Mouse (Mus musculus) left cerebral cortex, postnatal 36 days (tissue): ENCODE results near the gene Ctsl. TPM values are rescaled to one million over a fixed set of nuclear protein-coding genes. Genes with fewer than 3 reads are reported as not detected.
A peak's percentile ranks its signal among the peaks of the same experiment; 100 is the strongest.

Experiments used
- DNase-seq, 2 experiments: peaks; one replicate each; pipeline ENCODE4 v3.0.0; 2021 to 2022; ENCODE audit warnings: low spot score in 2 of 2, mixed read lengths in 1 of 2
- intact Hi-C: fragments of 180-260 bp; cut with DNase I; formaldehyde crosslinking; loops from one replicate; pipeline ENCODE4 v1.15.1; 2025
- total RNA-seq, 2 experiments: library from RNA; stranded (reverse); gene quantifications; 2 replicates each; pipeline ENCODE4 v1.2.3; 2021

Ctsl gene
- total RNA-seq = 100 to 1,000 TPM; 136 to 140 TPM

- DNase-seq = peak; percentile 92 to 93
- intact Hi-C loops = loop anchor here (1.0 to 2.0 kb wide), 2 partner anchors 58 to 62 kb away; partner anchors contain the start of genes Aaed1 and Cdk20
These were observed at the start of gene Ctsl for GRCm38 (mm10) chr13:64370173-64370940. Gene Ctsl, minus strand, starts transcription at chr13:64370890.

GRCm38 (mm10) chr13:64416955-64417601 lies 46.4 kb upstream of the Ctsl start:
- no peak for DNase-seq
- intact Hi-C loops = no loop called here

DNA sequence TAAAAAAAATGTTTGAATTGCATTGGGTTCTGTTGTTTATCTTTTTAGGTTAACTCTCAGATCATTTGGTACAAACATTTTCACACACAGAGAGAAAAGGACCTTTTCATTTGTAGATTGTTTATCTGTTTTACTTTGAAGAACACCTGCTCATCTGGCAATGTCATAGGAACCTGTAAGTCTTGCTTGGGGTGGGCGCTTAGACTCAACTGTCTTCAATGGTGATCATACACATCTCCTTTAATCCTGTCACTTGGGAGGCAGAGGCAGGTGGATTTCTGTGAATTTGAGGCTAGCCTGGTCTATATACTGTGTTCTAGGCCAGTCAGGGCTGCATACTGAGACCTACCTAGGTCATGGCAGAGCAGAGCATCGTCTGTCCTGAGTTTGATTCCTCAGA lies 45.0 kb upstream of the Ctsl start:
- intact Hi-C loops = no loop called here

DNA sequence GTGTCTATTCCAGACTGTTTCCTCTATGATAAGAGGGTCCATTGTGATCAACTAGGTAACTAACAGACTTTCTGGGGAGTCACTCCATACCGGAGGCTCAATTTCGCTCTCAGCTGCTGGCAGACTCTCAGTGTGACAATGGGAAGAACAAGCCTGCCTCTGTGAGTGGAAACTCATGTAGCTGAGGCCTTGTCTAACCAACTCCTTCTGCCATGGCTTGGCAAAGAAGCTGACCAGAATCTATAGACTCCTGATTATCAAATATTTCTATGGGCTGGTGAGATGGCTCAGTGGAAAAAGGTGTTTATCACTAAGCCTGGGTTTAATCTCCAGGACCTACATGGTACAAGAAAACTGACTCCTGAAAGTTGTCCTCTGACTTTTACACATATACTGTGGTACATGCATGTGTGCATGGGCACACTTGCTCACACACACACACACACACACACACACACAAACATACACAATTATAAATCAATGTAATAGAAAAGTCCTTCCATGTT lies 42.1 kb upstream of the Ctsl start:
- intact Hi-C loops = no loop called here
- DNase-seq = no peak

More for the DNA sequence above, 45.0 kb upstream of the Ctsl start:
- DNase-seq = no peak

- intact Hi-C loops = no loop called here
These were observed 40.6 kb upstream of the Ctsl start for GRCm38 (mm10) chr13:64411282-64411681.

GRCm38 (mm10) chr13:64410604-64411003 lies 39.9 kb upstream of the Ctsl start:
- no peak for DNase-seq
- intact Hi-C loops = no loop called here

More at GRCm38 (mm10) chr13:64411282-64411681, 40.6 kb upstream of the Ctsl start:
- DNase-seq = no peak

- intact Hi-C loops = no loop called here
- no peak for DNase-seq
These were observed 37.3 kb upstream of the Ctsl start for GRCm38 (mm10) chr13:64407992-64408391.

DNA sequence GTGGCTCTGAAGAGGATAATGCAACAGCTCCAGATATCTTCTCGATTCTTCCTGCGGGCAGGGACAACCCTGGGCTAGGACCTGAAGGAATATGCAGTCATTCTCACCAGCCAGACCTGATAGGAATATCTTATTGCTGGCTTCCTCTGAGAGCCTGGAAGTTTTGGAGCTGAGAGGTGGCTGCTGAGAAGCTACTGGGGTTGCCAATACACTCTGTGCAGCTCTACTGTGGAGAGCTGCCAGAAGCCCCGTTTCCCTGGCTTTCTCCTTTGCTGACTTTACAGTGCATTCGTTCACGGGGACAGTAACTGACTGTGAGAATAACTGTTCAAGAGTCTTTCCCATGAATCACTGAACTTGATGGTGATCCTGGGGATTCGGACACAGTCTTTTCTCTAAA lies 34.9 kb upstream of the Ctsl start:
- DNase-seq = no peak
- intact Hi-C loops = no loop called here

DNA sequence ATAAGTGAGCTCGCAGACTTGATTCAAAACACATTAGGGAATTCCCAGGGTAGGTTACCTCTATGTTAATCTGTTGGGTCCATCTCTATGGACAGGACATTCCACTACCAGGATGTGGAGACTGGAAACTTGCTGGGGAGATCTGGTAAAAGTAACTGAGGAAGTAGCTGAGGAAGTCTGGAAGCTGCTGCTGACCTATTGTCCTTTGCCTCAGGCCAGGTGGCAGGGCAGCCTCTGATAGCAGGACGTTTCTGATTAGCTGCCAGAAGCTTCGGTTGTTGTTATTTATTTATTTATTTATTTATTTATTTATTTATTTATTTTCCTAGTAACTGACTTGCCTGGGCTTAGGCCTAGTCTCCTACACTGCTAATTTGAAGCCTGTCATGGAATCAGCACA lies 32.8 kb upstream of the Ctsl start:
- intact Hi-C loops = no loop called here
- DNase-seq = no peak

DNA sequence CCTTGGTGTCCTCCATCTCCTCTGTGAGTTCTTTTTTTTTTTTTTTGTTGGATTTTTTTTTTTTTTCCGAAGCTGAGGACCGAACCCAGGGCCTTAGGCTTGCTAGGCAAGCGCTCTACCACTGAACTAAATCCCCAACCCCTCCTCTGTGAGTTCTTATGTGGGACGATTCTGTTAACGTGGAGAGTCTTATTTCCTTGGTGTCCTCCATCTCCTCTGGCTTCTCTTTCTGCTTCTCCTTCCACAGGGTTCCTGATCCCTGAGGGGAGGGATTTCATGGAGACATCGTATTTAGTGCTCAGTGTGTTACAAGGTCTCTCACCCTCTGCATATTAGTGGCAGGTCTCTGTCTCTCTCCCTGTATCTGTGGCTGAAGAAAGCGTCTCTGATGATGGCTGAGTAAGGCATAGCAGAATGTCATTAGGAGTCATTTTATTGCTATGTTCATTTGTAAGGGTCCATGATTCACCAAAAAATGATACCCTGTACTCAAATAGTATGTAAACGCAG lies 32.3 kb upstream of the Ctsl start:
- no peak for DNase-seq
- intact Hi-C loops = no loop called here

DNA sequence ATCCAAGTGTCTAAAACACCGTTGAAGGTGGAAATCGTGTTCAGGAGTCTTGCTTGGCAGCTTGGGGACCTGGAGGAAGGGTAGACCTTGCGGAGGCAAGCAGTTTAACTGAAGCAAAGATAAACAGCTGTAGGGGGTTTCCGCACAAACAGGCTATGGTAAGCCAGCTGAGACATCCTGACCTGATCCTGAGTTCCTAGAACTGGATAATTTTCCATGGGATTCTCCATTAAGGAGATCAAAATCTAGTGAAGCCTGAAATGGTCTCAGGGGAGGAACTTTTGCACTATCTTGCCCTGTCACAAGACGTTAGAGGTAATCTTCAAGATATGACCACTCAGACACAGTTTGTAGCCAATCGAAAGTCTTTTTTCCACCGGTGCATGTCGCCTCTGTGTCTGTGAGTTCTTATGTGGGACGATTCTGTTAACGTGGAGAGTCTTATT lies 31.8 kb upstream of the Ctsl start:
- DNase-seq = no peak
- intact Hi-C loops = no loop called here

GRCm38 (mm10) chr13:64402006-64402405 lies 31.3 kb upstream of the Ctsl start:
- DNase-seq = no peak
- intact Hi-C loops = no loop called here

DNA sequence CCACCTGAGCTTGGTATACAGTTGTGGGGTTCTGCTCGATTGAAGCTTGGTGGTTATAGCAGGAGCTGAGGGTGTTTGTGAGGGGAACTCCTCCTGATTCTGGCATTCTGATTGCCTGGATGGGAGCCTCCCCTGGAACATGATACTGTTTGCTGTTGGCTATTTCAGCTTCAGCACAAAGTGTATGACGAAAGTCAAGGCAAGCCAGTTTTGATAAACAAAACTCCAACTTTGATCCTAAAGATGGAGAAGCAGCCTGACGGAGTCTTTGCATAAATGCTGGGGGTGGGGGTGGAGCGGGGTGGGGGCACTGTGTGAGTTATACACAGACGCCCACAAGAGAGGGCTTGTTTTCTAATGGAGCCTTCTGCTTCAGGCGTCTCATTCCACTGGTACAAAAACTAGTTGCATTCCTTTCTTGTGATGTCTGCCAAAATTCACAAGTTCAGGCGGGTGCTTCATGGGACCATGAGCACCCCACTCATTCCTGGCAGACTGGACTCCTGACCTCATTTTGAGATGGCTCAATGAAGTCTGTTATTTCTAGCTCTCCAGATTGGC lies 30.2 kb upstream of the Ctsl start:
- no peak for DNase-seq

DNA sequence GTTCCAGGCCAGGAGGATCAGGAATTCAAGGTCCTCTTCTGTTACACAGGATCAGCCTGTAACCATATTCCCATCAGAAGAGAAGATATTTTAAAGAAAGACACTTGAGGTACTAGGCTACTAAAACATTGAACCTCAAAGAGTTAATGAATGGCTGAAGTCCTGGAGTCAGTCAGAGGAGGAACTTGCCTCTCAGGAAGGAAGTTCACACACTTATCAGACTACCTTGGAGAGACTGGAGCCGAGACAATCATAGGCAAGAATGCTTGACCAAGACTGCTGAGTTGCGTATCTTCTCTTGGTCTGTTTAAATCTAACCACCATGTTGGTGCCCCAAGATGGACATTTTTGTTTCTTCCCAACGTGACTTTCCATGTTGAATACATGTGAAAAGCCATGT lies 29.2 kb upstream of the Ctsl start:
- no peak for DNase-seq
- intact Hi-C loops = no loop called here

More for the DNA sequence above, 30.2 kb upstream of the Ctsl start:
- intact Hi-C loops = no loop called here

DNA sequence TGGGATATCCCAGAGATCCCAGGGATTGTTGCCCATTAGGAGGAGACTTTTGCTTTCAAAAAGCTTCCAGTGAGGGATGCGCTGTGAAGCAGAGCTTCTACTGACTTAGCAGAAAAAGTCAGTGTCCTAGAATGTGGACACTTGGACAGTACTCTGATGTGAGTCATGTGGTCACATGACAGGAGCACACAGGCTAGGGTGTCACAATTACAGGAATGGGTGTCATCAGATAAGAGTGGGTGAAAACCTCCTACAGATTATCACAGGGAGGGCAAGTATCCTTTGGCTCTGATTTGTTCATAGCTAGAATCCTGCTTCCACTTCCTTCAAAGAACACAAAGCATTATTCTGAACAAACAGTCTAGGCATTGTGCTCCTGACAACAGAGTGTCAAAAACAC lies 27.4 kb upstream of the Ctsl start:
- DNase-seq = no peak
- intact Hi-C loops = no loop called here

DNA sequence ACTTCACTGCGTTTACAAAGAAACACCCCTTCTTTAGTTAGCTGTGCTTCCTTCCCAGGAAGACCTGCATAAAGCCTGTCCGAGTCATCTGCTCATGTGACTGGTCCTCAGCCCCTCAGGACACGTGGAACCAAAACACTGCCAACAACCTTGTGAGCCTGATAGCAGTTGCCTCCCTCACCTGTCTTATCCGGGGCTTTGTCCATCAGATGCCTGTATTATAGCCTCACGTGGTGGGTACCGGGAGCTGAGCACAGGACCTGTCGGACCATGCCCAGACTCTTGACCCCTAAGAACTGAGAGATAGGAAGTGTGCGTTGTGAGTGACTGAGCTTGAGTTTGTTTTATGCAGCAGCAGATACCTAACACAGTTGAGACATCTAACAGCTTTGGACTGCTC lies 26.3 kb upstream of the Ctsl start:
- intact Hi-C loops = no loop called here
- DNase-seq = no peak

DNA sequence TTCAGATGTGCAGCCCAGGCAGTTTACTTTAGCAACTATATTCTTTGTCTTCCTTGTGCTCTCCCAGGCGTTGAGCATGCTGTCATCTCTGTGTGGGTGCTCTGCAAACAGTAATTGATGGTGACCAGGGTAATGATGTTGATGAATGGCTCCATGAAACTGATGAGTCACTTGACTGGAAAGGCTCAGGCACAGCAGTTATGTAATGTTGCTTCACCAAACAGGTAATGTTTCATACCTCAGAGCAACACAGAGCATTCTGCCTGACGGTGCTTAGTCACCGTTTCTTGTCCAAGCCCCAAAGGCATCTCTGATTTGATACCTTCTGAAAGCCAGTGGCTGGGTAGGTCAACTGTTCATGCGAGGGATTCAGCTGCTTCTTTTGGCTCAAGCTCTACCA lies 17.7 kb upstream of the Ctsl start:
- DNase-seq = no peak
- intact Hi-C loops = no loop called here

- DNase-seq = no peak
- intact Hi-C loops = no loop called here
These were observed 15.4 kb upstream of the Ctsl start for GRCm38 (mm10) chr13:64386048-64386447.

DNA sequence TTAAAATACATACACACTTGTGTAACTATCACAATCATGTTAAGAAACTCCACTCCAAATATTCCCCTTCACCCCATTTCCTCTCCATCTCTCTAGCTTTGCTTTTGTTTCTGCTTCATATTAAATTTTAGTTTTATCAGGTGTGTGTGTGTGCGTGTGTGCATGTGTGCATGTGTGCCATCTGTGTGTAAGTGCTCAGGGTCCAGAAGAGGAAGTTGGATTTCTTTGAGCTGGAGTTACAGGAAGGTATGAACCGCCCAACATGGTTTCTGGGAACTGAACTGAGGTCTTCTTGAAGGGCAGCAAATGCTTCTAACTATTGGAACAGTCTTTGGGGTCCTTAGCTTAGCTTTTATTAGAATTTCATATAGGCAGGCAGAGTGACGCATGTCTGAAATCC lies 14.2 kb upstream of the Ctsl start:
- intact Hi-C loops = no loop called here

DNA sequence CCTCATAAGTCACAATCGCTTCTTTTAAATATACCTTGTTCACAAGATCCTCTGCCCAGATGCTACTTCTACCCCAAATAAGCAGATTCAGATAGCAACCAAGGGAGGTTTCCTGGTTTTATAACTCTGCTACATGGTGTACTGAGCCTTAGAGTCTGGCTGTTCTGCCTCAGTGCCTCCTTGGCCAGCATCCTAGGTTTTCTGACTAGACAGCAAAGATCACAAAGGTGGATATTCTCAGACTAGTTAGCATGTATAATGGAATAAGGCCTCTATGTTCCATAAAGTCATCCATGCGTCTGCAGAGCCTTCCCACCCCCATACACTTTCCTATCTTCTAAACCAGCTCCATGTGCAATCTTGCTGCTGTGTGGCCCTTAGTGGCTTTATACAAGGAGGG lies 9.6 kb upstream of the Ctsl start:
- intact Hi-C loops = no loop called here

More for the DNA sequence above, 14.2 kb upstream of the Ctsl start:
- no peak for DNase-seq

More for the DNA sequence above, 9.6 kb upstream of the Ctsl start:
- DNase-seq = no peak
